Mouse (Mus musculus) CH12.LX (cell line): ENCODE data around the gene Mat1a. TPM values are rescaled to one million over a fixed set of nuclear protein-coding genes. Genes with fewer than 3 reads are reported as not detected.

ENCODE experiments used
- DNase-seq: peaks from one replicate; pipeline ENCODE4 v3.0.0-alpha.2; 2013; ENCODE audit errors: extremely low read depth
- H3K27ac ChIP-seq: 2 replicates; pipeline ENCODE4 v1.5.1; 2012; ENCODE audit warnings: low read depth, mild to moderate bottlenecking, control low read depth, moderate library complexity; ENCODE audit not compliant: insufficient read depth
- H3K27me3 ChIP-seq: replicated peaks from 2 replicates; pipeline ENCODE3; 2012; ENCODE audit warnings: inconsistent platforms
- H3K36me3 ChIP-seq, 2 experiments: replicated peaks in 1 of 2; 2 replicates each; pipeline versions ENCODE3 to v1.6.1; 2012; ENCODE audit warnings: inconsistent platforms in 1 of 2, low read length in 1 of 2, mild to moderate bottlenecking in 1 of 2, mixed read lengths in 1 of 2, moderate library complexity in 1 of 2; ENCODE audit not compliant: control insufficient read depth in 1 of 2, insufficient read depth in 1 of 2
- H3K4me1 ChIP-seq, 2 experiments: 2 replicates each; pipeline ENCODE4 v1.6.1; 2012; ENCODE audit warnings: inconsistent platforms in 1 of 2, moderate library complexity in 1 of 2; ENCODE audit not compliant: insufficient read depth in 2 of 2, control insufficient read depth in 1 of 2
- H3K4me2 ChIP-seq: 2 replicates; pipeline ENCODE4 v1.6.1; 2012; ENCODE audit warnings: low read depth, mild to moderate bottlenecking, control low read depth; ENCODE audit not compliant: poor library complexity, insufficient read depth, severe bottlenecking
- H3K4me3 ChIP-seq, 3 experiments: fragments of 150-350 bp in 1 of 3; sonication (generic) in 1 of 3; replicated peaks in 1 of 3; 2 replicates each; pipeline versions ENCODE3 to v1.5.1; 2011 to 2012; ENCODE audit warnings: low read depth in 2 of 3, low read length in 2 of 3, mild to moderate bottlenecking in 2 of 3, moderate library complexity in 2 of 3, control low read depth in 1 of 3, improper control_type of control experiment in 1 of 3, inconsistent platforms in 1 of 3, mixed read lengths in 1 of 3; ENCODE audit not compliant: poor library complexity in 1 of 3
- H3K79me2 ChIP-seq: replicated peaks from 2 replicates; pipeline ENCODE4 v1.6.1; 2012; ENCODE audit warnings: mild to moderate bottlenecking, moderate library complexity; ENCODE audit not compliant: control insufficient read depth, poor library complexity, insufficient read depth, severe bottlenecking; ENCODE audit errors: extremely low read depth
- H3K9ac ChIP-seq: 2 replicates; pipeline ENCODE4 v1.6.1; 2012; ENCODE audit warnings: low read depth, mild to moderate bottlenecking, control low read depth, moderate library complexity; ENCODE audit not compliant: insufficient read depth
- H3K9me3 ChIP-seq: replicated peaks from 2 replicates; pipeline ENCODE3; 2012; ENCODE audit warnings: low read length, inconsistent platforms, mixed read lengths
- CHD2 ChIP-seq: IDR thresholded peaks from 2 replicates; pipeline ENCODE4 v1.6.1; 2011; ENCODE audit warnings: low read length, improper control_type of control experiment
- E2F4 ChIP-seq: IDR thresholded peaks from 2 replicates; pipeline ENCODE4 v1.6.1; 2011; ENCODE audit warnings: low read depth, low read length, improper control_type of control experiment; ENCODE audit not compliant: insufficient replicate concordance
- ELF1 ChIP-seq: IDR thresholded peaks from 2 replicates; pipeline ENCODE4 v1.6.1; 2014; ENCODE audit warnings: low read depth, mild to moderate bottlenecking, inconsistent platforms, low read length, improper control_type of control experiment
- ETS1 ChIP-seq: conservative IDR thresholded peaks from 2 replicates; pipeline ENCODE4 v1.6.1; 2012; ENCODE audit warnings: low read depth, mild to moderate bottlenecking, inconsistent platforms, low read length, improper control_type of control experiment, moderate library complexity
- HCFC1 ChIP-seq: IDR thresholded peaks from 2 replicates; pipeline ENCODE4 v1.6.1; 2012; ENCODE audit warnings: low read depth, mild to moderate bottlenecking, inconsistent platforms, low read length, improper control_type of control experiment
- JUND ChIP-seq: conservative IDR thresholded peaks from 2 replicates; pipeline ENCODE4 v1.6.1; 2011; ENCODE audit warnings: low read depth, low read length, improper control_type of control experiment
- MEF2A ChIP-seq: IDR thresholded peaks from 2 replicates; pipeline ENCODE4 v1.6.1; 2014; ENCODE audit warnings: low read depth, mild to moderate bottlenecking, inconsistent platforms, low read length, improper control_type of control experiment, borderline replicate concordance
- NELFE ChIP-seq: IDR thresholded peaks from 2 replicates; pipeline ENCODE4 v1.6.1; 2011; ENCODE audit warnings: low read depth, low read length, improper control_type of control experiment
- POLR2A ChIP-seq: IDR thresholded peaks from 2 replicates; pipeline ENCODE4 v1.6.1; 2011; ENCODE audit warnings: low read depth, mild to moderate bottlenecking, improper control_type of control experiment, low read length
- RAD21 ChIP-seq: IDR thresholded peaks from 2 replicates; pipeline ENCODE4 v1.6.1; 2011; ENCODE audit warnings: low read depth, mild to moderate bottlenecking, low read length, improper control_type of control experiment, moderate library complexity
- SMC3 ChIP-seq: IDR thresholded peaks from 2 replicates; pipeline ENCODE4 v1.6.1; 2011; ENCODE audit warnings: low read depth, low read length, improper control_type of control experiment
- UBTF ChIP-seq: IDR thresholded peaks from 2 replicates; pipeline ENCODE4 v1.6.1; 2012; ENCODE audit warnings: low read depth, mild to moderate bottlenecking, inconsistent platforms, low read length, improper control_type of control experiment, moderate library complexity
- USF1 ChIP-seq: IDR thresholded peaks from 2 replicates; pipeline ENCODE4 v1.6.1; 2014; ENCODE audit warnings: low read depth, mild to moderate bottlenecking, inconsistent platforms, low read length, improper control_type of control experiment
- ZC3H11A ChIP-seq: IDR thresholded peaks from 2 replicates; pipeline ENCODE4 v1.6.1; 2012; ENCODE audit warnings: low read depth, mild to moderate bottlenecking, inconsistent platforms, low read length, improper control_type of control experiment
- ZKSCAN1 ChIP-seq: IDR thresholded peaks from 2 replicates; pipeline ENCODE4 v1.6.1; 2012; ENCODE audit warnings: low read depth, inconsistent platforms, low read length, improper control_type of control experiment, borderline replicate concordance
- ZNF384 ChIP-seq: IDR thresholded peaks from 2 replicates; pipeline ENCODE4 v1.6.1; 2012; ENCODE audit warnings: low read depth, low read length, improper control_type of control experiment, inconsistent platforms
- dilution Hi-C: fragments of 300-500 bp; cut with MboI; formaldehyde crosslinking; loops from 2 replicates; pipeline ENCODE4 v1.14.3; 2020; ENCODE audit warnings: low sequenced_read_pairs; ENCODE audit not compliant: extremely low pct_unique_long_range_greater_than_20kb, extremely low pct_ligation_motif_present
- in situ Hi-C: fragments of 300-500 bp; cut with MboI; formaldehyde crosslinking; loops from 3 replicates; pipeline ENCODE4 v1.14.3; 2019; ENCODE audit warnings: low sequenced_read_pairs, low pct_ligation_motif_present, low pct_unique_long_range_greater_than_20kb, mixed read lengths
- polyA plus RNA-seq: library from polyadenylated mRNA; unstranded; fragments of >175 nt; gene quantifications from 2 replicates; pipeline ENCODE4 v1.2.1, GENCODE M21; 2012; ENCODE audit warnings: low read depth; ENCODE audit not compliant: insufficient read length
- total RNA-seq, 2 experiments: library from RNA; depleted of rRNA; stranded (reverse); fragments of 300-350 nt in 1 of 2; fragments of >200 nt in 1 of 2; gene quantifications; 2 replicates each; pipeline ENCODE4 v1.2.3; 2012 to 2014

Gene Mat1a
- total and polyA plus RNA-seq, 3 experiments: not detected

GRCm38 (mm10) chr14:41066416-41066815 lies 38.4 kb upstream of the Mat1a start:
- Histone ChIP-seq H3K4me1 (no peaks in the 10 kb centered on the region), H3K9me3 (no peaks in the 10 kb centered on the region), H3K36me3 (no peaks in the 10 kb centered on the region), H3K79me2 (no peaks in the 10 kb centered on the region), H3K27ac (no peak overlapping the region), H3K4me3 (no peak overlapping the region), H3K9ac (no peak overlapping the region), H3K4me2 (no peak overlapping the region), H3K27me3 (peaks cover 2% of the 10 kb centered on the region)
- in situ Hi-C loops: no loop called here
- dilution Hi-C loops: no loop called here
- no peak for TF ChIP-seq ETS1
- no peak for TF ChIP-seq HCFC1
- no peak for DNase-seq

- dilution Hi-C loops: no loop called here
- no peak for TF ChIP-seq UBTF
- TF ChIP-seq ZNF384: no peak
- no peak for TF ChIP-seq ZC3H11A
- no peaks in the 10 kb centered on the region for H3K79me2 ChIP-seq
- in situ Hi-C loops: no loop called here
- H3K36me3 ChIP-seq: no peaks in the 10 kb centered on the region
- H3K4me2 ChIP-seq: no peak within 1 kb of the TSS
- no peak within 1 kb of the TSS for H3K9ac ChIP-seq
- H3K27ac ChIP-seq: no peak within 1 kb of the TSS
- H3K4me1 ChIP-seq: peaks cover 0 to 12% of the 10 kb centered on the region in 2 experiments; a peak in 2 of 4 replicates
- no peak within 1 kb of the TSS for H3K4me3 ChIP-seq
- DNase-seq: no peak
- H3K9me3 ChIP-seq: no peaks in the 10 kb centered on the region
- H3K27me3 ChIP-seq: peaks cover 5% of the 10 kb centered on the region
These were observed 35.7 kb upstream of the Mat1a start, which contains the start of gene Dydc2 for GRCm38 (mm10) chr14:41069108-41069507. Gene Dydc2, minus strand, starts transcription at chr14:41069208.

GRCm38 (mm10) chr14:41070343-41070742 lies 34.5 kb upstream of the Mat1a start:
- Histone ChIP-seq H3K27me3 (peaks cover 5% of the 10 kb centered on the region), H3K4me3 (no peak overlapping the region), H3K79me2 (no peaks in the 10 kb centered on the region), H3K9ac (no peak overlapping the region), H3K36me3 (no peaks in the 10 kb centered on the region), H3K4me2 (no peak overlapping the region), H3K27ac (no peak overlapping the region), H3K4me1 (peaks cover 0 to 12% of the 10 kb centered on the region in 2 experiments; a peak in 2 of 4 replicates), H3K9me3 (no peaks in the 10 kb centered on the region)
- in situ Hi-C loops (no loop called here), dilution Hi-C loops (no loop called here)
- no peak for DNase-seq
- TF ChIP-seq CHD2 (no peak), ELF1 (no peak), MEF2A (no peak), SMC3 (no peak), USF1 (no peak), JUND (no peak), NELFE (no peak), RAD21 (no peak), E2F4 (no peak), ZKSCAN1 (no peak), POLR2A (no peak)
